ENCODE assay signal across 8 mouse cellular contexts in genomic region chr19:44299078-44299477, GRCm38 (mm10). TPM values are rescaled to one million over a fixed set of nuclear protein-coding genes. Genes with fewer than 3 reads are reported as not detected.
A peak's percentile ranks its signal among the peaks of the same experiment; 100 is the strongest.
DNase-seq lines count a peak whose midpoint lies in the region; ATAC-seq and TF ChIP-seq lines count a peak whose summit lies in the region.

No protein-coding gene starts in this region.

- peaks cover 58% of the 10 kb centered on the region for H3K36me3 ChIP-seq in heart, embryonic 11.5 days (ENCODE audit: control insufficient read depth, insufficient read depth, low read length)
- peaks cover 94% of the 10 kb centered on the region for H3K36me3 ChIP-seq in E14TG2a.4 (ENCODE audit: insufficient read depth, low read length)
- H3K36me3 ChIP-seq in hindbrain, embryonic 10.5 days, result peaks cover 93% of the 10 kb centered on the region
- peaks cover 56% of the 10 kb centered on the region for H3K36me3 ChIP-seq in liver, postnatal 0 days (replicated peaks; ENCODE audit: insufficient read depth, low read length)

- DNase-seq in heart, adult 11 months, result no peak
- no peak for DNase-seq in hindbrain, embryonic 10.5 days (ENCODE audit: low spot score)
- no peak for DNase-seq in liver, postnatal 0 days
- DNase-seq in ovary, postnatal 14 days (ENCODE audit: low spot score), result no peak
- no peak for DNase-seq in cerebellum, adult 18-20 months
- DNase-seq in adrenal gland, adult 18-20 months (ENCODE audit: low spot score in 2 of 2), result no peak

- TF ChIP-seq CTCF in E14TG2a.4 (conservative IDR thresholded peaks at IDR 0.05; ENCODE audit: low read length), result no peak
- TF ChIP-seq CTCF in liver, postnatal 0 days (IDR thresholded peaks at IDR 0.05; ENCODE audit: low read depth), result no peak

- 0 out of 2 replicates have a peak overlapping the region, but pooled peaks have one; percentile 5 for H3K4me3 ChIP-seq in heart, embryonic 11.5 days (ENCODE audit: low read depth, low read length)
- H3K4me3 ChIP-seq in E14TG2a.4 (replicated peaks; ENCODE audit: low read length), result peak overlapping the region; percentile 98; the same call in 1 of the 2 replicates
- peak overlapping the region; percentile 94 for H3K4me3 ChIP-seq in hindbrain, embryonic 10.5 days
- H3K4me3 ChIP-seq in liver, postnatal 0 days (ENCODE audit: low read depth, low read length), result peak overlapping the region; percentile 67; the same call in 1 of the 2 replicates

- peaks cover 53% of the 10 kb centered on the region for H3K4me1 ChIP-seq in heart, embryonic 11.5 days (ENCODE audit: control insufficient read depth, insufficient read depth, low read length)
- H3K4me1 ChIP-seq in E14TG2a.4 (replicated peaks; ENCODE audit: low read depth, low read length), result peaks cover 85% of the 10 kb centered on the region
- H3K4me1 ChIP-seq in hindbrain, embryonic 10.5 days (replicated peaks), result peaks cover 74% of the 10 kb centered on the region
- peaks cover 52% of the 10 kb centered on the region for H3K4me1 ChIP-seq in liver, postnatal 0 days (ENCODE audit: insufficient read depth)

- no peak overlapping the region for H3K27ac ChIP-seq in heart, embryonic 11.5 days (ENCODE audit: low read depth, low read length)
- no peak overlapping the region for H3K27ac ChIP-seq in hindbrain, embryonic 10.5 days
- H3K27ac ChIP-seq in liver, postnatal 0 days (ENCODE audit: low read depth), result no peak overlapping the region

- no peaks in the 10 kb centered on the region for H3K9me3 ChIP-seq in heart, embryonic 11.5 days (replicated peaks; ENCODE audit: control insufficient read depth, low read length)
- no peaks in the 10 kb centered on the region for H3K9me3 ChIP-seq in E14TG2a.4 (ENCODE audit: low read length)
- no peaks in the 10 kb centered on the region for H3K9me3 ChIP-seq in hindbrain, embryonic 10.5 days
- H3K9me3 ChIP-seq in liver, postnatal 0 days (ENCODE audit: low read length), result no peaks in the 10 kb centered on the region

- H3K4me2 ChIP-seq in heart, embryonic 11.5 days, result no peak overlapping the region; the same call in 1 of the 2 replicates
- H3K4me2 ChIP-seq in liver, postnatal 0 days (ENCODE audit: low read depth, low read length), result peak overlapping the region; percentile 91

- WGBS in heart, embryonic 11.5 days (ENCODE audit: insufficient replicate concordance), result 89% methylated on average over 9 of the region's 9 CpGs
- 94% methylated on average over 9 of the region's 9 CpGs for WGBS in hindbrain, embryonic 10.5 days
- 73% methylated on average over 9 of the region's 9 CpGs for WGBS in liver, postnatal 0 days (ENCODE audit: insufficient replicate concordance)

- TF ChIP-seq EP300 in liver, postnatal 0 days (IDR thresholded peaks at IDR 0.05; ENCODE audit: low read depth), result no peak

- no peak for ATAC-seq in heart, embryonic 11.5 days (replicated peaks; ENCODE audit: insufficient number of reproducible peaks, low FRiP score, low TSS enrichment)
- no peak for ATAC-seq in liver, postnatal 0 days

- no peak overlapping the region for H3K9ac ChIP-seq in heart, embryonic 11.5 days (ENCODE audit: low read depth, low read length)
- H3K9ac ChIP-seq in liver, postnatal 0 days (replicated peaks), result no peak overlapping the region

- H3K27me3 ChIP-seq in heart, embryonic 11.5 days (ENCODE audit: control insufficient read depth, insufficient read depth, low read length), result no peaks in the 10 kb centered on the region
- no peaks in the 10 kb centered on the region for H3K27me3 ChIP-seq in E14TG2a.4 (ENCODE audit: insufficient read depth, low read length)
- no peaks in the 10 kb centered on the region for H3K27me3 ChIP-seq in hindbrain, embryonic 10.5 days (ENCODE audit: insufficient read depth, poor library complexity, severe bottlenecking)
- no peaks in the 10 kb centered on the region for H3K27me3 ChIP-seq in liver, postnatal 0 days (ENCODE audit: insufficient read depth, low read length)

RNA-seq across cellular contexts. Expression of gene Scd2, which starts 5.6 kb away (rescaled TPM):
- 150 and 188 TPM in 2 replicates for polyA plus RNA-seq in heart, embryonic 11.5 days (2014; fragmentation: Nextera tagmentation; extraction: Ambion mirVana)
- 333 and 352 TPM in 2 replicates for polyA plus RNA-seq in hindbrain, embryonic 10.5 days (2016; fragmentation: Nextera tagmentation; extraction: Ambion mirVana)
- 5.9 and 6.2 TPM in 2 replicates for polyA plus RNA-seq in liver, postnatal 0 days (2015; fragmentation: Nextera tagmentation; extraction: Ambion mirVana)
- 100 to 1,000 TPM; 836 to 847 TPM for total RNA-seq in adrenal gland, adult 18-20 months (2021)

RNA-seq across cellular contexts. Expression of gene Scd4, which starts 33.8 kb away (rescaled TPM):
- 0.11 and 0.18 TPM in 2 replicates for polyA plus RNA-seq in heart, embryonic 11.5 days (2014; fragmentation: Nextera tagmentation; extraction: Ambion mirVana)
- 0.09 TPM in 1 of 2 replicates, not detected in the other for polyA plus RNA-seq in hindbrain, embryonic 10.5 days (2016; fragmentation: Nextera tagmentation; extraction: Ambion mirVana)
- not detected in 2 replicates for polyA plus RNA-seq in liver, postnatal 0 days (2015; fragmentation: Nextera tagmentation; extraction: Ambion mirVana)
- total RNA-seq in adrenal gland, adult 18-20 months (2021), result 10 to 100 TPM in 1 of 2 experiments, 1 to 10 TPM in 1; 5.2 to 15.0 TPM

Comparison
In these comparisons a context has a peak if more than half of its experiments do, and no peak if none do; other contexts are left out.
1. H3K4me3 ChIP-seq: peak in every context shown above with its lines; median percentile 98 in E14TG2a.4; 94 in hindbrain, embryonic 10.5 days; 67 in liver, postnatal 0 days; 5 in heart, embryonic 11.5 days.
2. RNA of gene Scd2, which starts 5.6 kb away (polyA plus RNA-seq): 333 to 352 TPM in hindbrain, embryonic 10.5 days and 150 to 188 TPM in heart, embryonic 11.5 days; 5.9 to 6.2 TPM in liver, postnatal 0 days; every median in the first group is over 10 times any median in the second.